Mouse (Mus musculus) hindbrain, embryonic 11.5 days (tissue): ENCODE results near the gene Prph2. TPM values are rescaled to one million over a fixed set of nuclear protein-coding genes. Genes with fewer than 3 reads are reported as not detected.

Experiments used
- ATAC-seq: fragments of 200-750 bp; cut with Nextera tagmentation; 2 replicates; pipeline ENCODE4 v1.8.0; 2017; ENCODE audit warnings: mild to moderate bottlenecking, moderate TSS enrichment, moderate library complexity; ENCODE audit not compliant: low FRiP score
- DNase-seq: peaks from one replicate; pipeline ENCODE4 v3.0.0-alpha.2; 2015; ENCODE audit warnings: low spot score
- H3K27ac ChIP-seq: fragments of 300-500 bp; sonication (generic); 2 replicates; pipeline ENCODE4 v1.5.1; 2014; ENCODE audit warnings: mild to moderate bottlenecking, low read depth, low read length
- H3K27me3 ChIP-seq: fragments of 300-500 bp; sonication (generic); 2 replicates; pipeline ENCODE4 v1.6.1; 2014; ENCODE audit warnings: mild to moderate bottlenecking, low read length, moderate library complexity, mixed read lengths; ENCODE audit not compliant: control insufficient read depth, insufficient read depth
- H3K36me3 ChIP-seq: fragments of 300-500 bp; sonication (generic); 2 replicates; pipeline ENCODE4 v1.6.1; 2014; ENCODE audit warnings: mild to moderate bottlenecking, low read length, moderate library complexity, mixed read lengths; ENCODE audit not compliant: control insufficient read depth, insufficient read depth
- H3K4me1 ChIP-seq: fragments of 300-500 bp; sonication (generic); replicated peaks from 2 replicates; pipeline ENCODE4 v1.6.1; 2014; ENCODE audit warnings: low read length, mixed read lengths; ENCODE audit not compliant: control insufficient read depth, insufficient read depth
- H3K4me2 ChIP-seq: fragments of 300-500 bp; sonication (generic); replicated peaks from 2 replicates; pipeline ENCODE4 v1.6.1; 2014; ENCODE audit warnings: mild to moderate bottlenecking, low read depth, low read length
- H3K4me3 ChIP-seq: fragments of 300-500 bp; sonication (generic); 2 replicates; pipeline ENCODE4 v1.5.1; 2014; ENCODE audit warnings: low read depth, low read length
- H3K9ac ChIP-seq: fragments of 300-500 bp; sonication (generic); 2 replicates; pipeline ENCODE4 v1.6.1; 2014; ENCODE audit warnings: low read depth, low read length
- H3K9me3 ChIP-seq: fragments of 300-500 bp; sonication (generic); 2 replicates; pipeline ENCODE4 v1.6.1; 2016; ENCODE audit warnings: low read length; ENCODE audit not compliant: control insufficient read depth
- WGBS: fragments of 180-500 bp; shearing (Covaris S2); extraction: QIAGEN DNeasy Blood & Tissue Kit; methylation state at CpG from one replicate; pipeline ENCODE4 v1.1.7; 2014; 5-methylcytosine and 5-hydroxymethylcytosine counted together
- polyA plus RNA-seq: library from polyadenylated mRNA; unstranded; fragments of >200 nt; fragmentation: Nextera tagmentation; extraction: Ambion mirVana; gene quantifications from 2 replicates; pipeline ENCODE4 v1.2.1, GENCODE M21; 2014

Prph2 gene
- polyA plus RNA-seq, 1 experiment from 2014 or later = not detected

DNA sequence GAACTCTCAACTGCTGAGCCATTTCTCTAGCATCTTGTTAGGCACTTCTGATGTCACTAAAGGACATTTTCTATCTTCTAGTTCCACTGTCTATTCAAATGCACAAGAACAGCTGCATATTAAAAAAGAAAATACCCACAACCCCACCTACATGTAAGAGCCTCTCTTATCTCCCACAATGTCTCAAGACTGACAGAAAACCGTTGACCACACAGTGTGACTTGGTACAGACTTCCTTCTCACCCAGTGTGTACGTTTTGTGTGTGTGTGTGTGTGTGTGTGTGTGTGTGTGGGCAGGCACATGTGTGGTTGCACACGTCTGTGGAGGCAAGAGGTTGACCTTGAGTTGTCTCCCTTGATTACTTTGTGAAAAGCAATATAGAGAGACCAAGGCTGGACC is 51.9 kb downstream of the Prph2 start:
- DNase-seq = no peak
- ATAC-seq = no peak
- no peaks in the 10 kb centered on the region for H3K4me1 ChIP-seq
- no peak overlapping the region for H3K27ac ChIP-seq
- peaks cover 28% of the 10 kb centered on the region for H3K36me3 ChIP-seq
- 91% methylated on average over 3 of the region's 3 CpGs for WGBS
- no peaks in the 10 kb centered on the region for H3K27me3 ChIP-seq
- H3K4me2 ChIP-seq = no peak overlapping the region
- H3K9me3 ChIP-seq = no peaks in the 10 kb centered on the region
- H3K9ac ChIP-seq = no peak overlapping the region
- no peak overlapping the region for H3K4me3 ChIP-seq

GRCm38 (mm10) chr17:46963186-46963585 is 52.9 kb downstream of the Prph2 start:
- Histone ChIP-seq H3K9me3 (no peaks in the 10 kb centered on the region), H3K36me3 (peaks cover 29% of the 10 kb centered on the region)
- 95% methylated on average over 13 of the region's 13 CpGs for WGBS

DNA sequence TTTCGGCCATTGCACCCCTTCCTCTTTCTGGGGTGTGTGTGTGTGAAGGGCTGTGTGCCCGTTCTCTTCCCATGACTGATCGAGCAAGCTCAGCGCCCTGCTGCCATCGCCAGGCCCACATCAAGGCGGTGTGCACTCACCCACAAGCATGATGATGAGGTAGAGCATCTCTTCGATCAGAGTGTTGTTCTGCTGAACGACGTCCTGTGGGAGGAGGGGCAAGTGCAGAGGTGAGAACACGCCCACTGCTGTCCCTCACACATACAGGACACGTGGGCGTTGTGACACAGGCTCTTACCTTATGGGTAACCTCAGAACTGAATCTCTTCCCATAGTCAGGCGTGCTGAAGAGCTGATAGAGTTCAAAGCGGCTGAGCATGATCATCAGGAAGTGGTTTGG is 56.6 kb downstream of the Prph2 start:
- peaks cover 22% of the 10 kb centered on the region for H3K36me3 ChIP-seq
- no peaks in the 10 kb centered on the region for H3K27me3 ChIP-seq
- DNase-seq (no peak), ATAC-seq (no peak)
- H3K9me3 ChIP-seq = no peaks in the 10 kb centered on the region
- no peak overlapping the region for H3K9ac ChIP-seq
- no peak overlapping the region for H3K27ac ChIP-seq
- no peaks in the 10 kb centered on the region for H3K4me1 ChIP-seq
- 91% methylated on average over 14 of the region's 14 CpGs for WGBS
- H3K4me3 ChIP-seq = no peak overlapping the region
- no peak overlapping the region for H3K4me2 ChIP-seq

More at GRCm38 (mm10) chr17:46963186-46963585, 52.9 kb downstream of the Prph2 start:
- H3K4me1 ChIP-seq = no peaks in the 10 kb centered on the region
- H3K27me3 ChIP-seq = no peaks in the 10 kb centered on the region
- no peak overlapping the region for H3K4me3 ChIP-seq
- no peak overlapping the region for H3K9ac ChIP-seq
- DNase-seq (no peak), ATAC-seq (no peak)
- no peak overlapping the region for H3K27ac ChIP-seq
- H3K4me2 ChIP-seq = no peak overlapping the region

DNA sequence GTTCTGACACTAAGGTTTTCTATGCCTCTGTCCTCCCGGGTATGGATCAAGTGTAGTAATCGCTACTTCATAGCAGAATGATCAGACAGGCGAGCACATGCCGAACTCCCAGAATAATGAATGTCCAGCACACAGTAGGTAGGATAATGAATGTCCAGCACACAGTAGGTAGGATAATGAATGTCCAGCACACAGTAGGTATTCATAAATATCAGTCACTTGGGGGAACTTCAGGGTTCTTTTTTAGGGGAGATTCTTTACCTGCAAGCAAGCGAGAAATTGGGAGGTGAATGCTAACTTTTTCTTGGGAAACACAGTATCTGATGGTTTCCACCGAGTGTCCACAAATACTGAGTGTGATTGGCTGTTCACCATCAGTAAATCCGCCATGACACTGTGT is 62.3 kb downstream of the Prph2 start:
- 95% methylated on average over 7 of the region's 7 CpGs for WGBS
- Histone ChIP-seq H3K9ac (no peak overlapping the region), H3K9me3 (no peaks in the 10 kb centered on the region), H3K27ac (no peak overlapping the region), H3K4me1 (no peaks in the 10 kb centered on the region), H3K4me3 (no peak overlapping the region), H3K4me2 (no peak overlapping the region), H3K36me3 (peaks cover 14% of the 10 kb centered on the region), H3K27me3 (no peaks in the 10 kb centered on the region)
- ATAC-seq (no peak), DNase-seq (no peak)

Other genes starting within 250 kb of the Prph2 start
- gene Rrp36, start 236.1 kb upstream of the Prph2 start, polyA plus RNA-seq = 57.9 and 58.4 TPM in 2 replicates
- 192 and 201 TPM in 2 replicates for gene Mea1, start 231.7 kb upstream of the Prph2 start, polyA plus RNA-seq
- gene Klhdc3, start 229.5 kb upstream of the Prph2 start, polyA plus RNA-seq = 101 and 122 TPM in 2 replicates
- gene Ppp2r5d, start 205.3 kb upstream of the Prph2 start, polyA plus RNA-seq = 89.4 and 103 TPM in 2 replicates
- gene Pex6, start 199.0 kb upstream of the Prph2 start, polyA plus RNA-seq = 12.5 and 14.6 TPM in 2 replicates
- 0.40 and 0.48 TPM in 2 replicates for gene Gnmt, start 181.3 kb upstream of the Prph2 start, polyA plus RNA-seq
- gene Cnpy3, start 158.2 kb upstream of the Prph2 start, polyA plus RNA-seq = 53.4 and 53.9 TPM in 2 replicates
- 0.34 and 0.53 TPM in 2 replicates for gene Ptcra, start 146.7 kb upstream of the Prph2 start, polyA plus RNA-seq
- gene 2310039H08Rik, start 137.8 kb upstream of the Prph2 start, polyA plus RNA-seq = 48.4 and 49.2 TPM in 2 replicates
- 149 and 155 TPM in 2 replicates for gene Rpl7l1, start 127.8 kb upstream of the Prph2 start, polyA plus RNA-seq
- 5.5 and 7.1 TPM in 2 replicates for gene Bicral, start 52.0 kb upstream of the Prph2 start, polyA plus RNA-seq
- 74.1 and 84.3 TPM in 2 replicates for gene Tbcc, start 19.8 kb upstream of the Prph2 start, polyA plus RNA-seq
- gene Ubr2, start 100.1 kb downstream of the Prph2 start, polyA plus RNA-seq = 17.7 and 23.8 TPM in 2 replicates